Mouse (Mus musculus): ENCODE measurements around the gene Tesc. TPM values are rescaled to one million over a fixed set of nuclear protein-coding genes. Genes with fewer than 3 reads are reported as not detected.

Tesc gene
- polyA plus RNA-seq, 1 experiment from 2014 or later = 2.1 TPM

DNA sequence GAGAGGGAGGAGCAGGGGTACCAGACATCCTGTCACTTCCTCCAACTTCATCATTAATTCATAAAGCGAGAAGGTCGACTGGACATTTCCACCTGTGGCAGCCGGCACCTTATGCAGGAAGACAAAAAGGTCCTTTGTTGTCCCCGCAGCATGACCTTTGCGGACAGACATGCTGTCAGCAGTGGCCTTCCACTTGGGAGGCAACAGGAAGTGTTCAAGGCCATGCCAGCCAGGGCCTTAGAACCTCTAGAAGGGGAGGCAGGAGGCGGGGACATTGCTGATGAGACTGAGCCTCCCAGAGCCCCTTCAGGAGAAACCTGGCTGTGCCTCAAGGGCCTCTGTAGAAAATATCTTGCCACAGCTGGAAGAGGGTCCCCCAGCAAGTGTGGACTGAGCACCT, 6.2 kb downstream of the Tesc start:
- 81% methylated on average over 6 of the region's 6 CpGs for WGBS
- H3K4me1 ChIP-seq (replicated peaks) = peaks cover 28% of the 10 kb centered on the region
- no peak for ATAC-seq (ENCODE audit: low read depth)
- no peak overlapping the region for H3K27ac ChIP-seq (replicated peaks)
- peaks cover 27% of the 10 kb centered on the region for H3K27me3 ChIP-seq
- no peak overlapping the region for H3K4me3 ChIP-seq
- no peaks in the 10 kb centered on the region for H3K36me3 ChIP-seq
- H3K4me2 ChIP-seq = no peak overlapping the region
- H3K9me3 ChIP-seq = 0 out of 2 replicates have a peak, but pooled peaks cover 7% of the 10 kb centered on the region
- no peak overlapping the region for H3K9ac ChIP-seq

DNA sequence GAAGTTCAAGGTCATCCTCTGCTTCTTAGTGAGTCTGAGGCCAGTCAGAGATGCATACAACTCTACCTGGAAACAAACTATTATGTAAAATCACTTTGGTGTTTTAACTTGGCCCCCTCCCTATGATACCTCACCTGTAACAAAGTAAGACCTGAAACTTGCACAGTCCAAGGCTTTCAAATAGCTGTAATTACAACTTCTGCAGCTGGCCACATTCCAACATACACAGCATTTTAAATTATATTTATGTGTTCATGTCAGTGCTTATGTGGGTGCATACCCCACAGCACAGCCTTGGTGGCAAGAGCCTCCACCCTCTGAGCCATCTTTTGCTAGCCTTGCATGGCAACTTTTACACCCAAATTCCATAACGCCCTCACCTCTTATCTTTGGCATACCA, 7.1 kb downstream of the Tesc start:
- Histone ChIP-seq H3K4me2 (no peak overlapping the region), H3K4me3 (no peak overlapping the region), H3K36me3 (no peaks in the 10 kb centered on the region), H3K9ac (no peak overlapping the region), H3K4me1 (replicated peaks) (peaks cover 26% of the 10 kb centered on the region), H3K9me3 (0 out of 2 replicates have a peak, but pooled peaks cover 7% of the 10 kb centered on the region), H3K27ac (replicated peaks) (no peak overlapping the region), H3K27me3 (peaks cover 18% of the 10 kb centered on the region)
- 97% methylated on average over 1 of the region's 1 CpGs for WGBS
- ATAC-seq (ENCODE audit: low read depth) = no peak

DNA sequence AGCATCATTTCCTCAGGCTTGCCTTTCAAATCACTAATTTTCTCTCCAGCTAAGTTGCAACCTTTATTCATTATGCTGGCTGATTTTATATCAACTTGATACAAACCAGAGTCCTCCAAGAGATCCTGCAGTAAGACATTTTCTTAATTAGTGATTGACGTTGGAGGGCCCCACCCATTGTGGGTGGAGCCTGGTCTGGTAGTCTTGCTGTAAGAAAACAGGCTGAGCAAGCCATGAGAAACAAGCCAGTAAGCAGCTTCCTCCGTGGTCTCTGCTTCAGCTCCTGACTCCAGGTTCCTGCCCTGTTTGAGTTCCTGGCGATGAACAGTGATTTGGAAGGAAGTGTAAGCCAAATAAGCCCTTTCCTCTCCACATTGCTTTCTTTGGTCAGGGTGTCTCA, 8.2 kb downstream of the Tesc start:
- ATAC-seq (ENCODE audit: low read depth) = no peak
- Histone ChIP-seq H3K4me3 (no peak overlapping the region), H3K9ac (no peak overlapping the region), H3K27me3 (peaks cover 6% of the 10 kb centered on the region), H3K4me2 (no peak overlapping the region), H3K9me3 (0 out of 2 replicates have a peak, but pooled peaks cover 7% of the 10 kb centered on the region), H3K36me3 (no peaks in the 10 kb centered on the region), H3K4me1 (replicated peaks) (peaks cover 25% of the 10 kb centered on the region), H3K27ac (replicated peaks) (no peak overlapping the region)
- WGBS = 62% methylated on average over 3 of the region's 3 CpGs

DNA sequence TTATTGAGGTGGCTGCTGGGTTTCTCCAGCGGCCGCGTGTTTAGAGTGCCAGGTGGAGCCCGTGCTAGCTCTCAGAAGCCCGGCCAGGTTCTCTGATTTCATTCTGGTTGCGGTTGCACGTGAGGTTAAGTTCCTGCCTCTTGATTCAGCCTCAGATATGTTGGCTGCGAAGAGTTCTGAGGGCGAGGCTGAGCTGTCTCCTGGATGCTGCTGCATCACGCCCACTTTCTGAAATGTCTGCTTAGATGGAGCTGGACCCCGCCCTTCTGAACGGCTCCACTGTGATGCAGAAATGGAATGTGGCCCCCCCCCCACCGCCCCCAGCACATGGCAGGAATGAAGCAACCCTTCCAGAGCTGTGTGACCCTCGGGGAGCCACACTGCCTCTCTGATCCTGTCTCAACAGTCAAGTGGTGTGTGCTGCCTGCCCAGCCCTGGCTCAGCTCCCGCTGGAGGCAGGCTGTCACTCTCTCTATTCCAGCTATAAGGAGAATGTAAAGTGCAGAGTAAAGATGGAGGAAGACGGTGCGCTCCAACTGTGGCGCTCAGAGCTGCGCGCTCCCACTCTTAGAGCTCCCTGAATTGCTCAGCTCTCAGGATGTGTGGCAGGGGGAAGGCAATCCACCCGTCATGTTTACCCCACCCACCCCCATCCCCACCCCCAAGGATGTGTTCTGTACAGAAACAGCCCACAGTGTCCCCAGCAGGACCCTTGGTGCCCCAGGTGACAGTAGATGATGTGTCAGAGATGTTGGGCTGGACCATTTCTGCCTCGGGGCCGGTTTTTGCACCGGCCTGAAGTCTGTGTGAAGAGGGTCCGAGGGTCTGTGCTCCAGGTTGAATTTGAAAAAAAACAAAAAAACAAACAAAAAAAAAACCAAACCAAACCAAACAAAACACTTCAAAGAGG, 9.6 kb downstream of the Tesc start:
- no peak overlapping the region for H3K4me3 ChIP-seq
- peak overlapping the region; percentile 65 for H3K27ac ChIP-seq (replicated peaks)

DNA sequence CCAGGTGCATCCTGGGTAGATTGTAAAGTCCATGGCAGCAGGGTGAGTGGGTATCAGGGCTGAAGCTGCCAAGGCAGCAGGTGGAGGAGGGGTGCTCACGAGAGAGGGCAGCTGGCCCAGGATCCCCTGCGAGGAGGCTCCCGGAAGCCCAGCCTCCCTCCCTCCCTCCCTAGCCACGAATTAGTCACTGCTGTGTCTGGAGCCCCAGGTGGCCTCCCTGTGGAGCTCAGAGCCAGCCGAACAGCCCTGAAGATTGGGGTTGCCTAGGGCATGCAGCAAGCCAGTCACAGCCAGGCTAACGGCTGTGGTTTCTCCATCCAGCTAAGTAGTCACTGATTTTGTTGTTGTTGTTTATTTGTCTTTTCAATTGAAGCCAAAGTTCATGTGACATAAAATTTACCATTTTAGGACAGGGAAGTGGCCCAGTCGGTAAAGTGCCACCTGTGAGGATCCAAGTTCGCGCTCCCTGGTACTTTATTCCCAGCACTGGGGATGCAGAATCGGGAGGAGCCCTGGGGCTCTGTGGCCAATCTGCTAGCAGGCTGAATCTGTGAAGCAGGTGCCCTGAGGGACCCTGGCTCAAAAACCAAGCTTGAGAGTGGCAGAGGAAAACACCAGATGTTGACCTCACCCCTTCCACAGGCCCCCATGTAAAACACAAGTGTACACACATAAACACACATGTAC, 10.4 kb downstream of the Tesc start:
- H3K9me3 ChIP-seq = 0 out of 2 replicates have a peak, but pooled peaks cover 7% of the 10 kb centered on the region
- peak overlapping the region; percentile 65 for H3K27ac ChIP-seq (replicated peaks)
- WGBS = 7% methylated on average over 10 of the region's 10 CpGs
- peak overlapping the region; percentile 57; the same call in 1 of the 2 replicates for H3K9ac ChIP-seq
- H3K27me3 ChIP-seq = no peaks in the 10 kb centered on the region
- H3K36me3 ChIP-seq = no peaks in the 10 kb centered on the region
- H3K4me3 ChIP-seq = no peak overlapping the region
- ATAC-seq (ENCODE audit: low read depth) = peak; percentile 89
- H3K4me2 ChIP-seq = peak overlapping the region; percentile 34
- H3K4me1 ChIP-seq (replicated peaks) = peaks cover 25% of the 10 kb centered on the region

More for the DNA sequence above, 9.6 kb downstream of the Tesc start:
- Histone ChIP-seq H3K4me2 (peak overlapping the region; percentile 34), H3K36me3 (no peaks in the 10 kb centered on the region), H3K27me3 (no peaks in the 10 kb centered on the region), H3K4me1 (replicated peaks) (peaks cover 25% of the 10 kb centered on the region), H3K9ac (peak overlapping the region; percentile 57), H3K9me3 (0 out of 2 replicates have a peak, but pooled peaks cover 7% of the 10 kb centered on the region)
- ATAC-seq (ENCODE audit: low read depth) = 0 out of 2 replicates have a peak, but pooled peaks have one; percentile 36
- WGBS = 40% methylated on average over 25 of the region's 25 CpGs

DNA sequence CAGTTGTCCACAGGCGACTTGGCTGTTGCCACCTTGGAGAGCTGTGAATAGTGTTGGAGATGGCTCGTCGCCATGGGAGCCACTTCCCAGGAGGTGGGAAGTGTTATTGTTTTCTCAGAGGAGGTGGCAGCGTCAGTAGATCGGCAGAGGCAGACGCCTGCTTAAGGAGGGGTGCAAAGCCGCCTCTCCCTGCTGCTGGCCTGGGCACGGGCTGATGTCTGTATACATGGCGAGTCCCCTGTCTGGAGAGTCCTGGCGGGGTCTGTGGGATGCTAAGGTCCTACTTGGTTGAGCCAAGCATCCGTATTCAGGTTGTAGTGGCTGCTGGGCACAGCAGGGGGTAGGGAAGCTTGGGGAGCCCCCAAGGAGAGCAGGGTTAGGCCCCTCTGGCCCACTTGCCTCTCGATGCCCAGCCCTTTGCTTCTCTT, 11.7 kb downstream of the Tesc start:
- H3K4me3 ChIP-seq = no peak overlapping the region
- ATAC-seq (ENCODE audit: low read depth) = no peak
- no peaks in the 10 kb centered on the region for H3K36me3 ChIP-seq
- no peak overlapping the region for H3K9ac ChIP-seq
- no peak overlapping the region for H3K27ac ChIP-seq (replicated peaks)
- 0 out of 2 replicates have a peak, but pooled peaks cover 7% of the 10 kb centered on the region for H3K9me3 ChIP-seq
- 33% methylated on average over 12 of the region's 12 CpGs for WGBS
- H3K27me3 ChIP-seq = no peaks in the 10 kb centered on the region
- H3K4me2 ChIP-seq = no peak overlapping the region
- peaks cover 25% of the 10 kb centered on the region for H3K4me1 ChIP-seq (replicated peaks)

DNA sequence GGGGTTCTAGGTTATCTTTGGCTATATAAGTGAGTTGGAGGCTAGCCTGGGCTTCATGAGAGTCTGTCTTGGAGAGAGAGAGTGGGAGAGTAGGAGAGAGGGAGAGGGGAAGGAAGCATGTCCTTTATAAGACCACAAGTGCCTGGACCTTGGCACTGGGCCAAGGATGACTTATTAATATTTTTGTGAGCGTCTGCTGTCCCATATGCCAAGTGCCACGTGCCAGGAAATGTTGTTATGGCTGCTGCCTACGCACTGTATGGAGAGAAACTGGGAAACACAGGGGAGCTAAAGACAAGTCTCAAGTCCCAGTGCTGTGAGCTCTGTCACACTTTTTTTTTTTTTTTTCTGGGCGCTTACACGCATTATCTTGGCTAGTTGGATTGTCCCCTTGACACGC, 15.1 kb downstream of the Tesc start:
- Histone ChIP-seq H3K4me1 (replicated peaks) (peaks cover 18% of the 10 kb centered on the region), H3K4me2 (no peak overlapping the region), H3K27me3 (no peaks in the 10 kb centered on the region), H3K4me3 (no peak overlapping the region), H3K27ac (replicated peaks) (no peak overlapping the region), H3K9me3 (no peaks in the 10 kb centered on the region), H3K9ac (no peak overlapping the region), H3K36me3 (no peaks in the 10 kb centered on the region)
- no peak for ATAC-seq (ENCODE audit: low read depth)
- 85% methylated on average over 6 of the region's 6 CpGs for WGBS

DNA sequence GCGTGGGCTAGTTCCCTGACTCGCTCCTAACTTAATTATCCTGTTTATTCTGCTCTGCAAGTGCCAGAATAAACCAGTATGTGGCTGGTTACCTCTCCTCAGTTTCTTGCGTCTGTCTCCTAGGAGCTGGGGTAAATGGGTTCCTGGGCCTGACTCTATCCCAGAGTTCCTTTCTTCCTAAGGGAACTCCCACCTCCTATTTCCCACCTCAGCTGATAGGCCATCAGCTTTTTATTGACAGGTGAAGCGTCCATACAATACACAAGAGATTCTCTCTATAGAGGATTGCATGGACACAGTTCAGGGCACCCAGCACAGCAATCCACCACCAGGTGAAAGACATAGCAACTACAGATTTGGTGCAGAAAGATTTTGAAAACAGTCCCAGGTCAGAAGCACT, 16.2 kb downstream of the Tesc start:
- ATAC-seq (ENCODE audit: low read depth) = no peak
- H3K27ac ChIP-seq (replicated peaks) = no peak overlapping the region
- peaks cover 7% of the 10 kb centered on the region for H3K4me1 ChIP-seq (replicated peaks)
- no peaks in the 10 kb centered on the region for H3K36me3 ChIP-seq
- no peak overlapping the region for H3K4me3 ChIP-seq
- no peaks in the 10 kb centered on the region for H3K9me3 ChIP-seq
- H3K9ac ChIP-seq = no peak overlapping the region
- 92% methylated on average over 4 of the region's 4 CpGs for WGBS
- H3K27me3 ChIP-seq = no peaks in the 10 kb centered on the region
- H3K4me2 ChIP-seq = no peak overlapping the region

DNA sequence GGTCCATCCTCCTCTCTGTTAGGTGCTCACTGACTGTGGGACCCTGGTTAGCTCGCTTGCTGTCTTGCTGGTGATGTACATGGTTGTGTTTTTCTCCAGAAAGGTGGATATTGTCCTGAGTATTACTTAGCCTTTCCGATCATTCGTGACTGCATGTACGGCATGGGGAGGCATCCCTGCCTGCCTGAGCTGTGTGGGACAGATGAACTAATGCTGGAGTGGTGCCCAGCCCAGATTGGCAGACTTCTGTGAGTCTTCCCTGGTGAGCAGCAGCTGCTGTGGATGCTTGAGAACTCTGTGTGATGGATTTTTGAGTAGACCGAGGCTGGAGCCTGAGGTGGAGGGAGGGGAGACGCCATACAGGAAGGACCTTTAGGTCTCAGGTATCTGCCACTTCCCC, 17.4 kb downstream of the Tesc start:
- H3K9me3 ChIP-seq = no peaks in the 10 kb centered on the region
- no peak overlapping the region for H3K27ac ChIP-seq (replicated peaks)
- H3K4me3 ChIP-seq = no peak overlapping the region
- H3K4me2 ChIP-seq = no peak overlapping the region
- H3K9ac ChIP-seq = no peak overlapping the region
- H3K4me1 ChIP-seq (replicated peaks) = no peaks in the 10 kb centered on the region
- no peaks in the 10 kb centered on the region for H3K36me3 ChIP-seq
- no peak for ATAC-seq (ENCODE audit: low read depth)
- H3K27me3 ChIP-seq = no peaks in the 10 kb centered on the region
- WGBS = 84% methylated on average over 6 of the region's 6 CpGs

DNA sequence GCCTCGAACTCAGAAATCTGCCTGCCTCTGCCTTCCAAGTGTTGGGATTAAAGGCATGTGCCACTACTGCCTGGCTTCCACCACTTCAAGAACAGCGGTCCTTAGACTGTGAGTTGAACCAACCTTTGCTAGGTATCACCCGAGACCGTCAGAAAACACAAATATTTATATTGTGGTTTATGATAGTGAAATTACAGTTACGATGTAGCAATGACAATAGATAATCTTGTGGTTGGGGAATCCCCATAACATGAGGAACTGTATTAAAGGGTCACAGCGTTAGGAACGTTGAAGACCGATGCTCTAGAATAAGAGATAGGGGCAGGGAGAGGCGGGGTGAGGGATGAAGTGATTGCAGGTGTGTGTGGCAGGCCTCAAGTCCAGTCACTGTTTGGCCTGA, 17.8 kb downstream of the Tesc start:
- H3K9ac ChIP-seq = no peak overlapping the region
- H3K36me3 ChIP-seq = no peaks in the 10 kb centered on the region
- no peak for ATAC-seq (ENCODE audit: low read depth)
- no peak overlapping the region for H3K27ac ChIP-seq (replicated peaks)
- no peaks in the 10 kb centered on the region for H3K9me3 ChIP-seq
- no peak overlapping the region for H3K4me2 ChIP-seq
- H3K4me3 ChIP-seq = no peak overlapping the region
- no peaks in the 10 kb centered on the region for H3K4me1 ChIP-seq (replicated peaks)
- 94% methylated on average over 9 of the region's 9 CpGs for WGBS
- no peaks in the 10 kb centered on the region for H3K27me3 ChIP-seq

DNA sequence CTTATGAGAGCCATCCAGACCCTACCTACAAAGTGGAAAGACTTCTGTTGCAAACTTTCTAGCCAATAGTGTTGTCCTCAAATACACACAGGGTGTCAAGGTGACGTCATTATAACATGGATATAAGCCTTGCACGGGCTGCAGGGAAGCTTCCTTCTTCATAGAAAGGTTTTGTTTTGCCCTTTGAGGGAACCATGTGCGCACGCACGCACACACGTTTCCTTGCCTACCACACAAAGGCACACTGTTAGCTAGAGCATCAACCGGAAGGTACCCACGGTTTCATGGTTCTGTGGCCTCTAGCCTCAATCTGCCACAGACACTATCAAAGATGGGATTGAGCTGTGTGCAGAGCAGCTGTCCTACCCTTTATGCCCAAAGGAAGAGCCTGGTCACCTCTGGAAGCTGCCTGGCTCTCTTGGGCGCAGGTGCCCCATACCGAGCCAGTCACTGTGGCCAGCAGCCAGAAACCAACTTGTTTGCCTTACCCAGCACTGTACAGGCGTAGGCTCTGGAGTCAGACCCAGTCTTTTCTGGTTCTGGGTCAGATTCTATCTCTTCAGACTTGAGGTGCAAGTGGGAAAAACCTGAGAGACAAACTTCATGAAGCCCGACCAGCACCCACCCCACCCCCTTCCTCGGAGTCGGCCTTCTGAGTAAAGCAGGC, 19.7 kb downstream of the Tesc start:
- 87% methylated on average over 14 of the region's 14 CpGs for WGBS
- Histone ChIP-seq H3K9me3 (no peaks in the 10 kb centered on the region), H3K27me3 (no peaks in the 10 kb centered on the region), H3K27ac (replicated peaks) (no peak overlapping the region), H3K4me2 (no peak overlapping the region), H3K4me3 (no peak overlapping the region), H3K4me1 (replicated peaks) (no peaks in the 10 kb centered on the region), H3K9ac (no peak overlapping the region), H3K36me3 (no peaks in the 10 kb centered on the region)
- ATAC-seq (ENCODE audit: low read depth) = no peak

DNA sequence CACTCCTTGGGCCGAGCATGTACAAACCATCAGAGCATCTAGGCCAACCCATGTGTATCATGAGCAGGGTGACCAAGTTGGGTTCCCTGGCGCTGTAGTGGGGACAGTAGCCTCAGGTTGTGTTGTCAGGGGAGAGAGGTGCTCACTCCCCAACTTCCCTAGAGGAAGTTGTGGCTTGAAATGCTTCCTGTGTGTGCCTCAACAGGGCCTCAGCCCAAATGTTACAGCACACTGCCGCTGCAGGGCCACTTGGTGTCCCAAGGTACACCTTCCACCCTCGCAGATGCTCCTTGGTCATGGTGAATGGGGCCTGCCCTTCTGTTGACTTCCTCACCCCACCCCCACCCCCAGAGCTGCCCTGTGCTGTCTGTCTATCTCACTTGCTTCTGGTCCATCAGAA, 20.9 kb downstream of the Tesc start:
- H3K4me3 ChIP-seq = no peak overlapping the region
- 79% methylated on average over 4 of the region's 4 CpGs for WGBS
- no peaks in the 10 kb centered on the region for H3K4me1 ChIP-seq (replicated peaks)

More for the DNA sequence above, 20.9 kb downstream of the Tesc start:
- Histone ChIP-seq H3K9ac (no peak overlapping the region), H3K27me3 (no peaks in the 10 kb centered on the region), H3K36me3 (no peaks in the 10 kb centered on the region), H3K4me2 (no peak overlapping the region), H3K9me3 (no peaks in the 10 kb centered on the region), H3K27ac (replicated peaks) (no peak overlapping the region)
- ATAC-seq (ENCODE audit: low read depth) = no peak

All from neural tube, embryonic 13.5 days (tissue).